Mouse (Mus musculus) hindbrain, embryonic 16.5 days (tissue): ENCODE results near the gene Sox5. TPM values are rescaled to one million over a fixed set of nuclear protein-coding genes. Genes with fewer than 3 reads are reported as not detected.
A peak's percentile ranks its signal among the peaks of the same experiment; 100 is the strongest.

Experiments used
- ATAC-seq: fragments of 200-750 bp; cut with Nextera tagmentation; 2 replicates; pipeline ENCODE4 v1.8.0; 2017; ENCODE audit warnings: moderate TSS enrichment, moderate library complexity
- H3K27ac ChIP-seq: fragments of 300-500 bp; sonication (generic); 2 replicates; pipeline ENCODE4 v1.5.1; 2014; ENCODE audit warnings: low read depth, mild to moderate bottlenecking, control low read depth, low read length, moderate library complexity
- H3K27me3 ChIP-seq: fragments of 300-500 bp; sonication (generic); replicated peaks from 2 replicates; pipeline ENCODE4 v1.6.1; 2014; ENCODE audit warnings: low read length; ENCODE audit not compliant: control insufficient read depth, insufficient read depth
- H3K36me3 ChIP-seq: fragments of 300-500 bp; sonication (generic); 2 replicates; pipeline ENCODE4 v1.6.1; 2014; ENCODE audit warnings: mild to moderate bottlenecking, low read length, moderate library complexity, mixed read lengths; ENCODE audit not compliant: control insufficient read depth, insufficient read depth
- H3K4me1 ChIP-seq: fragments of 300-500 bp; sonication (generic); 2 replicates; pipeline ENCODE4 v1.6.1; 2014; ENCODE audit warnings: low read depth, low read length; ENCODE audit not compliant: control insufficient read depth, insufficient read depth
- H3K4me2 ChIP-seq: fragments of 300-500 bp; sonication (generic); 2 replicates; pipeline ENCODE4 v1.6.1; 2014; ENCODE audit warnings: mild to moderate bottlenecking, low read length, control low read depth, moderate library complexity
- H3K4me3 ChIP-seq: fragments of 300-500 bp; sonication (generic); 2 replicates; pipeline ENCODE4 v1.5.1; 2014; ENCODE audit warnings: mild to moderate bottlenecking, low read length, control low read depth, moderate library complexity
- H3K9ac ChIP-seq: fragments of 300-500 bp; sonication (generic); 2 replicates; pipeline ENCODE4 v1.6.1; 2014; ENCODE audit warnings: low read depth, mild to moderate bottlenecking, control low read depth, low read length, moderate library complexity
- H3K9me3 ChIP-seq: fragments of 300-500 bp; sonication (generic); 2 replicates; pipeline ENCODE4 v1.6.1; 2014; ENCODE audit warnings: mild to moderate bottlenecking, low read length, moderate library complexity; ENCODE audit not compliant: control insufficient read depth
- WGBS: fragments of 180-500 bp; shearing (Covaris S2); extraction: QIAGEN DNeasy Blood & Tissue Kit; methylation state at CpG from one replicate; pipeline ENCODE4 v1.1.7; 2014; 5-methylcytosine and 5-hydroxymethylcytosine counted together
- polyA plus RNA-seq: library from polyadenylated mRNA; unstranded; fragments of >200 nt; fragmentation: Nextera tagmentation; extraction: Ambion mirVana; gene quantifications from 2 replicates; pipeline ENCODE4 v1.2.1, GENCODE M21; 2015

Gene Sox5
- polyA plus RNA-seq, 1 experiment from 2014 or later: 40.7 TPM

- Histone ChIP-seq H3K9me3 (no peaks in the 10 kb centered on the region), H3K27ac (no peak overlapping the region), H3K36me3 (no peaks in the 10 kb centered on the region), H3K4me3 (no peak overlapping the region), H3K9ac (no peak overlapping the region), H3K4me2 (no peak overlapping the region), H3K4me1 (peaks cover 4% of the 10 kb centered on the region), H3K27me3 (no peaks in the 10 kb centered on the region)
- ATAC-seq: no peak
- 86% methylated on average over 2 of the region's 2 CpGs for WGBS
These were observed 923.2 kb downstream of the Sox5 start for GRCm38 (mm10) chr6:143858551-143858950.

DNA sequence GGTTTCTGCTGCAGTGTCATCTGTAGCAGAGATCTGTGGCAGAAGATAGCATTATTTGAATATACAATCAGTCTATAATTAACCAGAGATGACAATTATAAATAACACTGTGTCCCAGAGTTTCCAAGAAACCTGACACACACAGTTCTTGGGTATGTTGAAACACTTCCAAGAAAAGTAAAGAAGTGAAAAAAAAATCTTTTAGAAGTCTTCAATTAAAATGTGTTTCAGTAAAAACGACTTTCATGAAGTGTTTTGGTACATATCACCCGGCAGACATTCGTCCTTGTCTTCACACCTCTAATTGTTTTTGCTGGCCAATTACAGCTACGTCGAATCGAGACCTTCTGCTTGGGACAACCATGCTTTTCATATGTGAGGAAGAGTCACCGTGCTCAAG lies 924.4 kb downstream of the Sox5 start:
- WGBS: 87% methylated on average over 7 of the region's 7 CpGs
- no peak for ATAC-seq
- H3K36me3 ChIP-seq: no peaks in the 10 kb centered on the region
- no peak overlapping the region for H3K4me2 ChIP-seq
- H3K4me3 ChIP-seq: no peak overlapping the region
- H3K9me3 ChIP-seq: no peaks in the 10 kb centered on the region
- H3K27ac ChIP-seq: no peak overlapping the region
- H3K9ac ChIP-seq: no peak overlapping the region
- peaks cover 4% of the 10 kb centered on the region for H3K4me1 ChIP-seq
- no peaks in the 10 kb centered on the region for H3K27me3 ChIP-seq

DNA sequence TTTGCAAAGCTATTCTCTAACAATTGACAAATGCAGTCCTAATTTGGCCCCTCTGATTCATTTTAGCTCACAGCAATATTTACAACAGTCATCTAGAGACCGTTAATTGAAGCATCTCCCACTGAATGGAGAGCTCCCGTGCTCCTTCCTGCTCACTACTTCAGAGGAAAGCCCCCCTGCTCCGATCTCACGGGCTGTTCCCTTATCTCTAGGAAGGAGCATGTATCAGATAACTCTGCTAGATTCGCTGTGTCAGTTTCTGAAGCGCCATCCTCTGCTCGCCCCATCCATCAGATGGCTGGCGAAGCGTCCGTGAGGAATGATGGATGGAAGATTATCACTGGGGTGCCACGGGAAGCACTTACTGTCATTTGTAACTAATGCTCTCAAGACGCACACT lies 926.4 kb downstream of the Sox5 start:
- H3K4me2 ChIP-seq: peak overlapping the region; percentile 42
- WGBS: 36% methylated on average over 12 of the region's 12 CpGs
- no peaks in the 10 kb centered on the region for H3K27me3 ChIP-seq
- H3K4me1 ChIP-seq: peaks cover 4% of the 10 kb centered on the region
- no peaks in the 10 kb centered on the region for H3K36me3 ChIP-seq
- ATAC-seq: peak; percentile 64; the same call in 1 of the 2 replicates
- H3K9me3 ChIP-seq: no peaks in the 10 kb centered on the region
- no peak overlapping the region for H3K4me3 ChIP-seq
- no peak overlapping the region for H3K9ac ChIP-seq
- no peak overlapping the region for H3K27ac ChIP-seq

DNA sequence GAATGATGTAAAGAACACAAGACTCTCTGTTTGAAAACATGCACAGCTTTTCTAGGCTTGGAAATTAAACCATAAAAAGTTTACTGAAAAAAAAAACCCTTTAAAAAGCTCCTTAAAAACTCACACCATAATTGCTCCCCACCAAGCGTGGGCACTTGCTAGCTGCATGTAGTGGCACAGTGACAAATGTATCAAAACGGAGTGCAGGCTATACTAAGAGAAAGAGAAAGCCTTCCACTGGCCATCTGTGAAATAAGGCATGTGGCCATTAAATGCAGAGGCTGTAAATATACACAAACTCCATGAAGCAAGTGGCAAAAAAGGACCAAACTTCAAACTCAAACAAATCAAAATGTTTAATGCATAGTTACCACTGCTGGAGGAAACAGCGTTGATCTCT lies 927.7 kb downstream of the Sox5 start:
- Histone ChIP-seq H3K9ac (no peak overlapping the region), H3K27me3 (no peaks in the 10 kb centered on the region), H3K36me3 (no peaks in the 10 kb centered on the region), H3K4me1 (peaks cover 4% of the 10 kb centered on the region), H3K4me3 (no peak overlapping the region), H3K27ac (no peak overlapping the region), H3K4me2 (no peak overlapping the region), H3K9me3 (no peaks in the 10 kb centered on the region)
- 68% methylated on average over 3 of the region's 3 CpGs for WGBS
- no peak for ATAC-seq

GRCm38 (mm10) chr6:143845761-143846160 lies 936.0 kb downstream of the Sox5 start:
- H3K4me3 ChIP-seq: no peak overlapping the region
- no peaks in the 10 kb centered on the region for H3K4me1 ChIP-seq
- H3K9me3 ChIP-seq: no peaks in the 10 kb centered on the region
- ATAC-seq: peak; percentile 67; the same call in 1 of the 2 replicates
- no peak overlapping the region for H3K27ac ChIP-seq
- H3K9ac ChIP-seq: no peak overlapping the region
- H3K27me3 ChIP-seq: no peaks in the 10 kb centered on the region
- H3K36me3 ChIP-seq: no peaks in the 10 kb centered on the region
- H3K4me2 ChIP-seq: no peak overlapping the region

DNA sequence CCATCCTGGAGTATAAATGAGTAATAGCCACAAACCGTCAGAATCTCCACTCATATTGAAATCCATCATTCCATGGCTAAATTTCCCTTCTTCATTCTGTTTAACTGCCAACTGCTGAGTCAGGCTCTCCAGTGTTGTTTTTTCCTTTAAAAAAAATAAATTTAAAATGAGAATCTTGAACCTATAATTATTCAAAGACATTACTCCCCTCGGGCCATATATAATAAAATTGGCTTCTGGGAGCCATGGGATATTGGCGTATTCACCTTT lies 937.1 kb downstream of the Sox5 start:
- Histone ChIP-seq H3K9me3 (no peaks in the 10 kb centered on the region), H3K4me1 (no peaks in the 10 kb centered on the region), H3K36me3 (no peaks in the 10 kb centered on the region), H3K4me2 (no peak overlapping the region), H3K27me3 (0 out of 2 replicates have a peak, but pooled peaks cover 2% of the 10 kb centered on the region), H3K27ac (no peak overlapping the region), H3K9ac (no peak overlapping the region), H3K4me3 (no peak overlapping the region)
- 72% methylated on average over 3 of the region's 3 CpGs for WGBS
- no peak for ATAC-seq

DNA sequence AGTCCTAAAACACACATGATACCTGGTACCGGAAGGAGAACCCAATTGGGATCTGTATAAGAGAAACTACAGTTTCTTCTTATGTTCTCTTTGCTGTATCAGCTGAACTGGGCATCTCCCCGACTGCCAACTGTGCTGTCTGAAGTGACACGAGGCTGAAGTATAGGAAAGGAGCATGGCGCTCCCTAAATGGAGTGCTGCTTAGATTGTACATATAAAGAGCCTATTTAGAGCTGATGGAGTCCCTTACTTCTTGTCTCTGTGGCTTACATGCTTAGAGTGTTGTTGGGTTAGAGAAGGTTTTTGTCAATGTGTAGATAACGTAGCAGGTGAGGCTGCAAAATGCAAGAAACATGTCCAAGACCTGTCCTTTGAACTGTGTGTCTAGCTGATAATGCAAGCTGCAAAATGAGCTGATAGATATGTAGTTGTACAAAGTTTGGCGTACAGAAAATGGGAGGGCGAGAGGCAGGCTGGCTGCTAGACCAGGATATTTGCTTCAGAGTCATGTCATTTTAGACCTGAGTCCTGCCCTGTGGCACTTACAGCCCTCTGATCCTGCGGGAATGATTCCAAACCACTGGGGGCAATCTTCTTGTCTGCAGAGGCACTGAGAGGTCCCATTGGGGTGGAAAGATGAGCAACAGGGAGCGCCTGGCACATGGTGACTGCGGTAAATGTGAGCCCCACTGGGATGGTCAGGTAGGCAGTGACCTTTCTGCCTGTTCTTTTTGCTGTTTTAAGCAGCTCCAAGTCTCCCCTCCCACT lies 937.7 kb downstream of the Sox5 start:
- H3K4me2 ChIP-seq: no peak overlapping the region
- H3K9ac ChIP-seq: no peak overlapping the region
- no peaks in the 10 kb centered on the region for H3K4me1 ChIP-seq
- ATAC-seq: no peak
- no peaks in the 10 kb centered on the region for H3K36me3 ChIP-seq
- no peak overlapping the region for H3K4me3 ChIP-seq
- no peak overlapping the region for H3K27ac ChIP-seq
- 89% methylated on average over 10 of the region's 10 CpGs for whole genome bisulfite sequencing
- H3K9me3 ChIP-seq: no peaks in the 10 kb centered on the region
- H3K27me3 ChIP-seq: 0 out of 2 replicates have a peak, but pooled peaks cover 2% of the 10 kb centered on the region

DNA sequence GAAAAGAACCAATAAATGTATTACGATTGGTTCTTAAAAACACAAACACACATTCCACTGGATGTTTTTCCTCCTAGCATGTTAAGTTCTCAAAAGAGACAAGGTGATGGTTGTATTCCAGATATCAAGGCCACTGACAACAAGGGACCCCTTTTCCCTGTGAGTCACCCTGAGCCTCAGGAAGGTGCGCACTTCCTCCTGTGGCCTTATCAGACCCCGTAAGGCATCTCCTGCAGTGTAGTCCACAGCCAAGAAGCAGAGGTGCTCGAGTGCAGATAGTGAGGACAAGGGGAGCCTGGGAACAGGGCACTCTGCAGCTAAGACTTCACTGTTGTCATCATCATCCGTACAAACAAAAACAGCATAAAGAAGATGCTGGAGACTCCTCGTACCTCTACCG lies 939.8 kb downstream of the Sox5 start:
- no peak for ATAC-seq
- no peak overlapping the region for H3K4me3 ChIP-seq
- WGBS: 94% methylated on average over 7 of the region's 7 CpGs

GRCm38 (mm10) chr6:143841109-143841638 lies 940.6 kb downstream of the Sox5 start:
- no peak for ATAC-seq
- WGBS: 92% methylated on average over 15 of the region's 15 CpGs
- H3K9me3 ChIP-seq: no peaks in the 10 kb centered on the region

More for the DNA sequence above, 939.8 kb downstream of the Sox5 start:
- Histone ChIP-seq H3K4me1 (no peaks in the 10 kb centered on the region), H3K4me2 (no peak overlapping the region), H3K27ac (no peak overlapping the region), H3K27me3 (0 out of 2 replicates have a peak, but pooled peaks cover 2% of the 10 kb centered on the region), H3K36me3 (no peaks in the 10 kb centered on the region), H3K9ac (no peak overlapping the region), H3K9me3 (no peaks in the 10 kb centered on the region)

More at GRCm38 (mm10) chr6:143841109-143841638, 940.6 kb downstream of the Sox5 start:
- no peak overlapping the region for H3K27ac ChIP-seq
- H3K4me3 ChIP-seq: no peak overlapping the region
- no peaks in the 10 kb centered on the region for H3K36me3 ChIP-seq
- H3K9ac ChIP-seq: no peak overlapping the region
- no peaks in the 10 kb centered on the region for H3K4me1 ChIP-seq
- no peak overlapping the region for H3K4me2 ChIP-seq
- 0 out of 2 replicates have a peak, but pooled peaks cover 2% of the 10 kb centered on the region for H3K27me3 ChIP-seq
